Mouse (Mus musculus): ENCODE measurements around the gene 2210016L21Rik. TPM values are rescaled to one million over a fixed set of nuclear protein-coding genes. Genes with fewer than 3 reads are reported as not detected.
A peak's percentile ranks its signal among the peaks of the same experiment; 100 is the strongest.

The 2210016L21Rik gene
- total RNA-seq, 2 experiments from 2014 or later, result 25.3 to 28.0 TPM

DNA sequence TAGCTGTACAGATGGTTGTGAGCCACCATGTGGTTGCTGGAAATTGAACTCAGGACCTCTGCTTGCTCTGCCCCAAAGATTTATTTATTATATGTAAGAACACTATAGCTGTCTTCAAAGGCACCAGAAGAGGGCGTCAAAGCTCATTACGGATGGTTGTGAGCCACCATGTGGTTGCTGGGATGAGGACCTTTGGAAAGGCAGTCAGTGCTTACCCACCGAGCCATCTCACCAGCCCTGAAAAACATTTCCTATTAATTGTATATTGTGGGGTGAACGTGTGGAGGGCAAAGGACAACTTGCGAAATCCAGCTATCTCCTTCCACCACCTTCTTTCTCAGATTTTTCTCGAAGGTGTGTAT is 36.9 kb downstream of the 2210016L21Rik start:
- DNase-seq, result no peak

DNA sequence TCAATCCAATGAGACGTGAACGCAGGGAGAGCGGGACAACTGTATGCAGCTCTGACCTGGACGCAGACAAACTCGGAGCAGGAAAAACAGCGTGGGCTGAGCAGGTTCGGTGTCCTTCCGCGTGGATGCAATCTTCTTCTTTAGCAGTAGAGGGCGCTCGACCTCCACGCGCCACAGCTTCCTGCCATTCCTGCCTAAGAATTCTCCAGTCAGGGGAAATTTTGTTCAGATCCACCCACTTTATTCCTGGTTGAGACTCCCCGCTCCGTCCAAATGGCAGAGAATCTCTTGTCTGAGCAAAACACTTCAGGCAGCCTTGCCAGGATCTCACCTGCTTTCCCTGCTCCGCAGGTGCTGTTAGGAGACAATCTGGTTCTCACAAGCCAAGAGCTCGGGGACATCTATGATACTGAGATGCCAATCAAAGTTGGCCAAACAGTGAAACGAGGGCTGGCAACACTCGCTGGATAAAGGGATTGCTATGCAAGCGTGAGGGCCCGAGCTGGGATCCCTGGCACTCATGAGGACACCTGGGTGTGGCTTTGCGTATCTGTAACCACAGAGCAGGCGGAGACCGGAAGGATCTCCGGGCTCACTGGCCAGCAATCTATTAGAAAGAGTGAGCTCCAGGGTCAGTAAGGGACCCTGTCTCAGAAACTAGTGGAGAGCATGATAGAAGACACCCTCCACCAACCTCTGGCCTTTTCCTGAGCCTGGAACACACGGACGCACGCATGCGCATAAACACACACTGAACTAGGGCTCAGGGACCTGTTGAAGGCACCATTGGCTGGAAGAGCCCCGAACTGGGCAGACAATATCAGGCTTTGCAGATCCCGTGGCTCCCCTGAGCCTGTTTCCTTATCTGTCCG is 37.5 kb downstream of the 2210016L21Rik start:
- DNase-seq, result peak; percentile 79 to 85

DNA sequence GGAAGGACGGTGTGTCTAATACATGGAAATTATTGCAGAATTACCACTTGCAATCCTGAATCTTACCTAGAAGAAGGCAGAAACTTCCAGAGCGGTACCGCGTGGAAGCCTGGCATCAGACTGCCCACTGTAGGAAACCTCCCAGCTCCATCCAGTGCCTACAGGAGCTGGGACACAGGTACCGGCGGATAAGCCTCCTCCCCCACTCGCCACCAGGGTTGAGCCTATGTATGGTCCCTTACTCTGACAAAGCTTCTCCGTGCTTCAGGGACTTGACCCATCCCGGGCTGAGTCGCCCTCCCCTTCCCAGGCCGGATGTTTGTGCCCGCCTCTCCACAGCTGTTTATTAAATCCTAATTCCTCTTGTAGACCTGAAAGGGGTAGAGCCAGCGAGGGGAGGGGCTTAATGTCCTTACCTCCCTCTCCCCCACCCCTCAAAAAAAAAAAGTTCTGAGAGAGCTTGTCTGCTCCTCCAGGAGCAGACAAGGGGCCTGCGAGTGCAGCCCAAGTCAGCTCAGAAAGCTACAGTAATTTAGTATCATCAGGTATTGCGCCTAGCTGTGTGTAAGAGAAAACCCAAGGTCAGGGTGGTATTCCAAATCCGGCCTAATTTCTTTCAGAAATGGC is 38.3 kb downstream of the 2210016L21Rik start:
- DNase-seq, result peak in 1 of 2 experiments; percentile 23

DNA sequence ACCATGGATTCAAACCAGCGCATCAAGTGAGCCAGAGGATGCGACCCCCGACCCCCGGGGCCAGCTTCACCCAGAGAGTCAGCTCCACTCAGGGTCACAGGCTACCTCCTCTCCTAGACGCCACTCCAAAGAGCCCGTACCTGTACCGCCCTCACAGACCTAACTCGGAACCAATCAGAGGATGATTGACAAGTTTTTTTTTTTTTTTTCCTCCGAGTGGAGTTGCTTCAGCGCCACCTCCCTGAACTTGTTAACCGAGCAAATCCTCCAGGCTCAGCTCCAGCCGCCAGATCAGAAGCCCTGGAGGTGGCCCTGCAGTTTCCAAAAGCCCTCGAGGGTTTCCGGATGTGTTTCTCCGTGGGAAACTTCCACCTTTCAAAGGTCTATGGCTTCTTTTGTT is 40.0 kb downstream of the 2210016L21Rik start:
- DNase-seq, result no peak

DNA sequence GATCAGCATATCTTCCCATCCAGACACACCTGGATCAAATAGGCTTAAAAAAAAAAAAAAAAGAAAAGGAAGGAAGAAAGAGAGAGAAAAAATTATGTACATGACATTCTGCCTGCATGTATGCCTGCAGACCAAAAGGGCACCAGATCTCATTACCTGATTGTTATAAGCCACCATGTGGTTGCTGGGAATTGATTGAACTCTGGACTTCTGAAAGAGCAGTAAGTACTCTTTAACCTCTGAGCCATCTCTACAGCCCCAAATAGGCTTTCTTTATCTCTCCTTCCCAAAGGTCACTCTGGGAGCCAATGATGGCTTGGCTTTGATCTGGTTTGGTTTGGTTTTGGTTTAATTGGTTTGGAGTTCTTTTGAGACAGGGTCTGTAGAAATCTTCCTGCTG is 43.1 kb downstream of the 2210016L21Rik start:
- no peak for DNase-seq

DNA sequence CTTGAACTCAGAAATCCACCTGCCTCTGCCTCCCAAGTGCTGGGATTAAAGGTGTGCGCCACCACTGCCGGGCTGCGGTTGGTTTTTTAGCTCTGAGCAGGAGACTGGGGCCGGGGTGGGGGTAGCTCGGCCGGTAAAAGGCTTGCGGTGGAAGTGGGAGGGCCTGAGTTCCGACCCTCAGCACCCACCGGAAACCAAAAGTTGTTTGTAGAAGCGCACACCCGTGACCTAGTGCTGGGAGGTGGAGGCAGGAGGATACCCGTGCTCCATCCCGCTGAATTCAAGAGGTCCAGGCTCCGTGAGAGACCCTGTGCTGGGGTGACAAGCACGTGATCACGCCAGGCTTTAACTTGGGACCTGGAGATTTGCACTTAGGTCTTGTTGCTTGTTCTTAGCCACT is 54.5 kb downstream of the 2210016L21Rik start:
- DNase-seq, result no peak

DNA sequence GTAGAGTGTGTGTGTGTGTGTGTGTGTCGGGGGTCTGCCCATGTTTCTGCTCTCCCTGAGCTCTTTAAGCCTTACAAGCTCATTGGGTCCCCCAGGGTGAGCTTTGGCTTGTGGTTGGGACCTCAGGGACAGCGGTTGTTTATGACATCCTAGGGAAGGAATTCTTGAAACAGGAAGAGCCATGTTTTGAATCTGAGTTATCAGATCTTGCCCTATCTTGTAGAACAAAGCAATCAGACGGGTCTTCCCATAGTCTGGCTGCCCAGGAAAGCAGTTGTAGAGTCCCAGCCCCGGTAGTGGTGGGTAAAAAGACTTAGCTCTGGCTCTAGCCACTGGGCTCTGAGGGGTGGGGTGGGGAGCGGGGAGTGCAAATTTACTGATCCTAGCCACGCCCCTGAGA is 55.4 kb downstream of the 2210016L21Rik start:
- DNase-seq, result no peak

Other genes with a start within 250 kb of the 2210016L21Rik start
- gene Tchp, start 234.4 kb upstream of the 2210016L21Rik start, total RNA-seq (2021), result 1 to 10 TPM; 4.1 to 4.6 TPM
- gene Ankrd13a, start 167.5 kb upstream of the 2210016L21Rik start, total RNA-seq (2021), result 10 to 100 TPM; 30.6 to 35.8 TPM
- 10 to 100 TPM; 20.7 to 26.7 TPM for gene Git2, start 166.6 kb upstream of the 2210016L21Rik start, total RNA-seq (2021)
- gene 1500011B03Rik, start 118.7 kb upstream of the 2210016L21Rik start, total RNA-seq (2021), result 1 to 10 TPM; 4.0 to 4.5 TPM
- not detected for gene 4930519G04Rik, start 88.5 kb upstream of the 2210016L21Rik start, total RNA-seq (2021)
- not detected for gene Gm9936, start 83.5 kb upstream of the 2210016L21Rik start, total RNA-seq (2021)
- gene Oasl2, start 45.2 kb upstream of the 2210016L21Rik start, total RNA-seq (2021), result 1 to 10 TPM; 5.0 TPM
- gene Oasl1, start 18.9 kb upstream of the 2210016L21Rik start, total RNA-seq (2021), result under 1 TPM; 0.39 to 0.82 TPM
- gene Hnf1a, start 28.9 kb downstream of the 2210016L21Rik start, total RNA-seq (2021), result not detected
- gene Sppl3, start 69.0 kb downstream of the 2210016L21Rik start, total RNA-seq (2021), result 10 to 100 TPM; 30.1 to 32.2 TPM
- gene Gm10401, start 156.1 kb downstream of the 2210016L21Rik start, total RNA-seq (2021), result not detected
- gene Acads, start 177.2 kb downstream of the 2210016L21Rik start, total RNA-seq (2021), result 100 to 1,000 TPM; 230 to 252 TPM
- 10 to 100 TPM; 19.3 to 20.2 TPM for gene Unc119b, start 192.8 kb downstream of the 2210016L21Rik start, total RNA-seq (2021)
- gene Mlec, start 216.0 kb downstream of the 2210016L21Rik start, total RNA-seq (2021), result 10 to 100 TPM; 81.5 to 82.4 TPM

All from heart, adult 18-20 months (tissue).